Mouse (Mus musculus): Measurements from ENCODE around the gene Mrpl52.
A peak's percentile ranks its signal among the peaks of the same experiment; 100 is the strongest.

Gene Mrpl52

DNA sequence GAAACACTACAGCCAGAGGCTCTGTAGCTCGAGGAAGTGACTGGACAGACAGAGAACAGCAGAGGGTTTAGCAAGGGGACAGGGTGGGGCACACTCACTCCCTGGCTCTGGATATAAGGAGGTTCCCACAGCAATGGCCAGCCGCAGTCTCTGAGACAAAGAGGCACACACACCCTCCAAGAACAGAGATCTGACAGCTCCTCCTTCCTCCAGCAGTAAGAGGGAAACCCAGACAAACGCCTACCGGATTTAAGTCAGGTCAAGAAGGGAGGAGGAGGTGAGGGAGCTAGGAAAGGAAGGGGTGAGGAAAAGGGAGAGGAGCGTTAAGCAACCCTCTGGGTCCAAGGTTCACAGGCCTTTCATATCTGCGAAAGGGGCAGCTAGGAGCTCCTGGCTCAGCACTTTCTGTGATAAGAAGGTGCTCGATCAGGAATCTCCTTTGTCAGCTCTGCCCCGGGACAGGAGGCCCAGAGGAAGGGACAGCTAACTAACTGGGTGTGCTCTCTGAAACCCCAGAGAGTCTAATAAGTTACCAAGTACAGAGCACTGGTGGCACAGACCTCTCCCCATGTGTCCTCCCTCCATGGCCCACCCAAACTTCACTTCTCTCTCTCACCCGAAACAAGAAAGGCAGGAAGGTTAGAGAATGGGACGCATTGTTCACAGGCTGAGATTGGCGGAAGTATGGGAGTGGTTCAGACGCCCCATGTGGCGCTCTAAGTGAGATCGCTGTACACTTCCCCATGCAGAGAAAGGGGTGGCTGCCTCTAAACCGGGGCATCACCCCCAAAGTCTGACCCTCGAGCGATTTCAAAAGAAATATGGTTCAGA is 16.5 kb upstream of the Mrpl52 start:
- no peak for DNase-seq (ENCODE audit: extremely low read depth, insufficient read length, low spot score)

DNA sequence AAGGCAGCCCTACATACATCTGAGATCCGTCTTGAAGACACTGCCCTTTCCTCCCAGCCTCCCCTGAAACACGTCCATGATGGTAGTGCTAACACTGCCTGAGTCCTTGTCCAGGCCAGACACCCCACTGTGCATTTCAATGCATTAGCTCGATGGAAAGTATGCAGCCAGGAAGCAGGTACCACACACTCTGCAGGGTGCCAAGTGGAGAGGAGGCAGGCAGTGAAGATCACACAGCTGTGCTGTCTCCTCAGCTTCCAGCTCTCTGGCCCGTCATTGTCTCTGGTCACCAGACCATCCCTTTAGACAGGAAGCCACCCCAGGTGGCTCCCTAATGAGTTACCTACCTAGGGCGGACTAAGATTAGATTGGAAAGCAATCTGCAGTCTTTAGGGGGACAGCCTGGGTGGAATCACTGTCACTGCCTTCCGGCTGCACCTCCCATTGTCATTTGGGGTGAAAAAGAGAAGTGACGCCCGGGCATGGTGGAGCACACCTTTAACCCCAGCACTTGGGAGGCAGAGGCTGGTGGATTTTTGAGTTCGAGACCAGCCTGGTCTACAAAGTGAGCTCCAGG is 14.6 kb upstream of the Mrpl52 start:
- DNase-seq (ENCODE audit: extremely low read depth, insufficient read length, low spot score) = no peak

DNA sequence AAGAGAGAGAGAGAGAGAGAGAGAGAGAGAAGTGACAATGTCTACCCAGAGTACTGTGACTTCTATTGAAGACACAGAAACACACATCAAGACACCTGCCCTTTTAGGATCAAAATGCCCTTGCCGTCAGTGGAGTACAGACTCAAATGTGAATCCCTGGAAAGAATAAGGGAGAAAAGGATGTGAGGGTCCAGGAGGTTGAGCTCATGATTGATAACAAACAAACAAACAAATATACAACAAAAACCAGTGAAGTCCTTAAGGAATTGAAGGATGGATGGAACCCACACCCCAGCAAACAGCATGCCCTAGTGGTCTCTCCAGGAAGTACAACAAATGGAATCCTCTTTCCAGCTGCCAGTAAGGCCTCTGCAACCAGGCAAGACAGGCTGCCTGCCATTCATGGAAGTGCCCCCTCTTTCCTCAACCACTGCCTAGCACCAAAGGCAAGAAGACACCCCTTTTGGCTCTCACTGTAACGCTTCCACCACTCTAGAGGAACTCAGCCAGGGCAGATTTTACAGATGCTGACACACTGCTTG is 14.0 kb upstream of the Mrpl52 start:
- DNase-seq (ENCODE audit: extremely low read depth, insufficient read length, low spot score) = no peak

DNA sequence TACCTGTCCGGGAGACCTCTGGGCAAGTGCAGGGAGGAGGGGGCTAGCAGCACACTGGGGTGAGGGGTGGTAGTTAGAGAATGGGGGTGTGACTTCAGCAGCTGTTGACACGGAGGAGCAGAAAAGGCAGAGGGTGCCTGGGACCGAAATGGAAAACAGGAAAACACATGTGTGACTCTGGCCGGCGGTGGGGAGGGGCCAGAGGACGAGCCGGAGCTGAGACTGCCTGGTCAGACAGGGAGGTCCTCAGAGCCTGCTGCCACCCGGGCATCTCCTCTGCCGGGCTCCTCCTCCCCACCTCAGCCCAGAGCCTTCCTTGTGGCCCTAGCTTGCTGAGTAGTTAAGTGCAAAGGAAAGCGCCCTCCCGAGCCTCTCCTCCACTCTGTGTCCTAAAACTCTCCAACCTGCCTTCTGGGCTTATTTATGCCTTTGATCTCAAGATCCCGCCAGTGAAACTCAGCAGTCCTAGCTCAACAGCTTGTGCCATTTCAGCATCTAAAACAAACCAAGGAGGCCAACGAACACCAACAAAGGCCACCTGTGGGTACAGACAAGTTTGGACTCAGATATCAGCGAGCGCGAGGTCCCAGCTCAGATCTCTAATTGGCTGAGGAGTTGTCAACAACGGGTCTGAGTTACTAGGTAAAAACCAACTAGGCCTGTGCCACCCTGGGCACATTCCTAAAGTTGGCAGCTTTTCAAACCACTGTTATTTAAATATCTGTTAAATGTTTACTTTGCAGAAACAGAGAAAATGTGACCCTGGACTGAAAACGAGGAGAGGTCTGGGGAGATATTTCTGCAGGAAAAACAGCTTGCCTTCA is 12.6 kb upstream of the Mrpl52 start:
- peak; percentile 77 for DNase-seq (ENCODE audit: extremely low read depth, insufficient read length, low spot score)

DNA sequence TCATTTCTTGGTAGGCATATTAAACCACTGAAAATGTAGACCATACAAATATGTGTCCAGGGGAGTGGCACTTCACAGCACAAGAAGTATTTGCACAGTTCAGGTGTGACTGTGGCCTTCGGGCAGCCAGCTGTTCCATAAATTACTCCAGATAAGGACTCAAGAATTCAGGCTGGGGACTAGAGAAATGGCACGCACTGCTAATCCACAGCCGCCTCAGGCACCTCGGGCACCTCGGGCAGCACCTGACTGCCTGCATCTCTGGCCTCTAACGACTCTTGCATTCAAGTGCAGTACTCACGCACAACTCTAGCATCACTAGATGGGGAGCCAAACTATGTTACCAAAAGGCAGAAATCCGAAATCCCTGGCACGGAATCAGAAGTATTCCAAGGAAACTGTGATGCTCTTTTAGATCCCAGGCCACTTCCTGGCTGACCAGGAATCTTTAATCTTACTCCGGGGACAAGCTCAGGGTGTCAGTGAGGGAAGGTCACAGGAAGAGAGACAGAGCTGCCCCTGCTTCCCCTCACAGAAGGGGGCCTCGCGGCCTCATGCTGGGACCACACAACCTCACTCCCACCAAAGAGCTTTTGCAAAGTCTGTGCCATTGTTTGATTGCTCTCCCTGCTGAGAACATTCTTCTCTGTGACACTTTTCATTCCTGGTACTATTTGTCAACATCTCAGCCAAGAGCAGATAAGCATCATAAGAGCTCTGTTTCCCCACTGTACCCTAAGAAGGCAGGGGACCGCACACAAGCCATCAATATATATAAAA is 11.3 kb upstream of the Mrpl52 start:
- no peak for DNase-seq (ENCODE audit: extremely low read depth, insufficient read length, low spot score)

DNA sequence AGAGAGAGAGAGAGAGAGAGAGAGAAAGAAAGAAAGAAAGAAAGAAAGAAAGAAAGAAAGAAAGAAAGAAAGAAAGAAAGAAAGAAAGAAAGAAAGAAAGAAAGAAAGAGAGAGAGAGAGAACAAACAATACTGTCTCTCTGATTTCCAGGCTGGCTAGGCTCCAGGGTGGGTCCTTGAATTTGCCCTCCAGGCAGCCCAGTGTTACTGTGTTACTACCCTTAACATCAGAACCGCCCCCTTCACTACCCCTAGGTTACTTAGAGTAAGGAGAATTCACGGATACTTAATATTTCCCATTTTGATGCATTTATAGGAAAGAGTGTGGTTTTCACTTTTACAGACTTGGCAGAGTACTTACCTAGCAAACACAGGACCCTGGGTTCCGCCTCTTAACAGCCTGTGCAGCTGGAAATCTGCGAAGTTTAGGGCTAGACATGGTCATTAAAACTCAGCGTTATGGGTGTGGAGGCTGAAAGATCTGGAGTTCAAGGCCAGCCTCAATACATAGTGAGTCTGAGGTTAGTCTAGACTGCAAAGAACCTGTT is 10.4 kb upstream of the Mrpl52 start:
- no peak for DNase-seq (ENCODE audit: extremely low read depth, insufficient read length, low spot score)

DNA sequence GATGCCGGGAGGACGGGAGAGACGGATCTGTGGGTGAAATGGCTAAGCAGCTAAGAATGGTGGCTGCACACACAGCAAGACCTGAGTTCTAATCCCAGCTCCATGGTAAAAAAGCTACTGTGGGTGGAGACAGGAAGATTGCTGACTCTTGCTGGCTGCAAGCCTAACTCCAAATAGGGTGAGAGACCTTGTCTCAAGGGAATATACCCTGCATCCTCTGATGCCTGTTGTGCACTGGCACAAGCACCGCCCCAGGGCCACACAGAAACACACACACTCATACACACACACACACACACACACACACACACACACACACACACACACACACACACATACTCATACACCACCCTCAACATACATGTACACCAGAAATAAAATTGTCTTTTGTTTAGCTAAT is 9.9 kb upstream of the Mrpl52 start:
- DNase-seq (ENCODE audit: extremely low read depth, insufficient read length, low spot score) = no peak

DNA sequence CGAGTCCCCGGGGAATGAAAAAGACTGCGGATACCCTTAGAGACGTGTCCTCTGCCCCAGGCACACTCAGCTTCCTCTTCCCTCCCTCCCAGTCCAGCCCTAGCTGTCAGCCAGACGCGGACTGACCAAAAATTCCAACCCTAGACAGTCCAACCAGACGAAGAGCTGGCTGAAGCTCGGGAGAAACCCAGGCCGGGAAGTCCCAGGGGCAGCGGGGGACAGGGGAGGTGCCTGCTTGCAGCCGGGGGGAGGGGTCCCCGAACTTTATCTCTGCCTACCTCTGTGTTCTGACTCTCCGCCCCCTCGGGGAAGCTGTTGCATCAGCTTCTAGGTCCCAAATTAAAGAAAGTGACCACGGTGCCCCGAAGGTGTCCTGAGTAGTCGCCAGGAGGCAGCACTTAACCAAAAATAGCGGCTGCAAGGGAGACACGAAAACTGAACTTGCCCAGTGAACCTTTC is 9.1 kb upstream of the Mrpl52 start, which contains the start of gene Slc7a7:
Gene Slc7a7, minus strand, starts transcription at position 158 of the 459 bp plus-strand sequence.
- DNase-seq (ENCODE audit: extremely low read depth, insufficient read length, low spot score) = no peak

DNA sequence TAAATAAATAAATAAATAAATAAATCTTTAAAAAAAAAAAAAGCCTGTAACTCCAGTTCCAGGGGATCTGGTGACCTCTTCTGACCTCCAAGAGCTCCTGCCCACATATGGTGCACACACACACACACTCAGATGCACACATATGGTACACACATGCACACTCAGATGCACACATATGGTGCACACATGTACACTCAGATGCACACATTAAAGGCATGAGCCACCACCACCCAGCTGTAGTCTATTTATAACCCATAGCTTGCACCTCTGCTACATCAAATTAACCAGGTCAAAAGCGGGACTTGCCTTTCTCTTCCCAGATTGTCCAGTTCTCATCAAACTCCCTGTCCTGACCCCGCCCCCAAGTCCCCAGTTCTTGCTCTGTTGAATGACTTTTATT is 5.7 kb upstream of the Mrpl52 start:
- DNase-seq (ENCODE audit: extremely low read depth, insufficient read length, low spot score) = no peak

DNA sequence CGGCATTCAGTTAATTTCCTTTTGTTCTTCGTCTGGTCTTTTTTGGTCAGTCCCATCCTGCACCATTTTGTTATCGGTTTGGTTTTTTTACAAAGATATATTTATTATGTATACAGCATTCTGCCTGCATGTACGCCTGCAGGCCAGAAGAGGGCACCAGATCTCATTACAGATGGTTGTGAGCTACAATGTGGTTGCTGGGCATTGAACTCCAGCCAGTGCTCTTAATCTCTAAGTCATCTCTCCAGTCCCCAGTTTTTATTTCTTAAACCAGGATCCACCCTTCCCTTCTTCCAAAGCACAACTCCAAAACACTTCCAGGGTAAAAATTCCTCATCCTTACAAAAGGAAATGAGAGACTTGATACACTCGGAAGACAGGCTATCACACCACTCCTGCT is 3.3 kb upstream of the Mrpl52 start:
- DNase-seq (ENCODE audit: extremely low read depth, insufficient read length, low spot score) = no peak

DNA sequence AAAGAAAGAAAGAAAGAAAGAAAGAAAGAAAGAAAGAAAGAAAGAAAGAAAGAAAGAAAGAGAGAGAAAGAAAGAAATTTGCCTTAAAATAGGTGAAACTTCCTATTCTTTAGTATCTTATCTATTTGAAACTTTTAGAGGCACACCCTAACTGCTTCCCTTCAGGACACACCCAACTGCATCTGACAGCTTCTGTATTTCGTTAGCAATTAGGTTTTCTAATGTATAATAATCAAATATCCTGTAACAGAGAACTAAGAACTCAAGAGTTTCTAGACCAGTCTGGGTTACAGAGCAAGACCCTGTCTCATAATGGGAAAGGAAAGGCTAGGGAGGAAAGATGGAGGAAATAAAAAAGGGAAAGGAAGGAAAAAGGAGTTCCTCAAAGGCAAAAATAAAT is 2.1 kb upstream of the Mrpl52 start:
- DNase-seq (ENCODE audit: extremely low read depth, insufficient read length, low spot score) = no peak

DNA sequence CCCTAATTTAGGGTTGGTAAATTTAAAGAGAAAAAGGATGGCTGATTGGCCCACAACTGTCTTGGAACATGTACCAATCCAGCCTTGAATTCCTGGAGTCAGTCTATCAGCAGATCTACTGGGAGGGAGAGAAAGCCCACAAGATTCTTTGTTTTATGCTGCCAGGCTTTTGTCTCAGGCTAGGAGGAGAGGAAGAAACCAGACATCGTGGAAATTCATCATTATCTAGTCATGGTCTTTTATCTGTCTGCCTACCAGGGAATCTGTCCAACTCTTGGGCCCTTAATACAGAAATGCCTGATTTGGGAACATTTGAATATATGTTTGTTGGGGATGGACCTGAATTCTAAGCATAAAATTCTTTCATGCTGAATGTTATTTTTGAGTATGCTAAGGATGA is 1.2 kb upstream of the Mrpl52 start:
- no peak for DNase-seq (ENCODE audit: extremely low read depth, insufficient read length, low spot score)

DNA sequence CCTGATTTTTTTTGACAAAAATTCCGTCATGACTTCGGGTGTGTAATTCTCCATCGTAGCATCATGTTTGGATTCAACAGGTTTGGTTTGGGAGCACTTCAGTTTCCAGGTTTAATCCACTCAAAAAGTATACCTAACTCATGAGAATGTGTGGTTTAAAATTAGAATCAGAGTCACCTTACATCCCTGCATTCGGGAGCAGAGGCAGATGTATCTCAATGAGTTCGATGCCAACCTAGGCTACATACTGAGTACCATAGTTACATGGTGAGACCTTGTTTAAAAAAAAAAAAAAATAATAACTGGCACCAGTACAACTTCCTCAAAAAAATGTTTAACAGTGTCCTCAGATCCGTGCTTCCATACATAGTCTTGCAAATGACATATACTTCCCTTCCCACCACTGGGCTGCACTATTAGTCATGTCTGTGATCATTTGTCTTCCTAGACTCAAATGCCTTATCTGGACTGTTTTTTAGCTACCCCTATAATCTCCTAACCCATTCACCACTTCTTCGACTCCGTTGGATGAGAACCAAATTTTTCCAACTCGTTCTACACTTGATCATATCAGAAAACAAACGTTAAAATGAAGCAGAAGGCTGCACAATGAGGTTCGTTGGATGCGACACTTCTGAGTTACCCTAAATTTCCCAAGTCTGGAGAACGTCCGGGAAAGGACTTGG is 563 bp upstream of the Mrpl52 start:
- no peak for DNase-seq (ENCODE audit: extremely low read depth, insufficient read length, low spot score)

DNA sequence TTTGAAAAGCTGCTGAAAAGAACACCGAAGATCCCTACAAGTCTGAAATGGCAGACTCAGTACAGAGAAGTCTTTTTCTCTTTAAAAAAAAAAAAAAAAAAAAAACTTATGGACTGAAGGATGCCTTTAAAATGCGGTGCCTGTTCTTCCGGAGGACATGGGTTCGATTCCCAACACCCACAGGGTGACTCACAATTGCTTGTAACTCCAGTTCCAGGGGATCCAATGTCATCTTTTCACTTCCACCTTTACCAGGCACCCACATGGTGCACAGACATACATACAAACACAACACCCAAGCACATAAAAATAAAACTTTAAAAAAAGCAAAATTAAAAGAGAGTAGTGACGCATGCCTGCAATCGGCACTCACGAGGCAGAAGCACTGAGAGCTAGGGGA is 987 bp downstream of the Mrpl52 start:
- no peak for DNase-seq (ENCODE audit: extremely low read depth, insufficient read length, low spot score)

DNA sequence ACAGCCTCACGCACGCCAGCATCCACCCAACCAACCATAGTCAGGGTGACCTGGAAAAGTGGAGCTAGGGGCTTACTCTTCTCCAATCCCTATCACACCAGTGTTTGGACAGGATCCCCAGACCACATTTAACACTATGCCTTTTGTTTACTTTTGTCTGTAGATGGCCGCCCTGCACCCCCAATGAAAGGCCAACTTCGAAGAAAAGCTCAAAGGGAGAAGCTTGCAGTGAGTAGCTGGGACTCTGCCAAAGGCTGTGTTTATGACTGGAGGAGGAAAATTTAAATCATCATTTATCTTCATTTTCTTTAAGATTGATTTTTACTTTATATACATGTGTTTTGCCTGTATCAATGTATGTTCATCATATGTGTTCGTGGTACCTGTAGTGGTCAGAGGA is 1.7 kb downstream of the Mrpl52 start:
- no peak for DNase-seq (ENCODE audit: extremely low read depth, insufficient read length, low spot score)

DNA sequence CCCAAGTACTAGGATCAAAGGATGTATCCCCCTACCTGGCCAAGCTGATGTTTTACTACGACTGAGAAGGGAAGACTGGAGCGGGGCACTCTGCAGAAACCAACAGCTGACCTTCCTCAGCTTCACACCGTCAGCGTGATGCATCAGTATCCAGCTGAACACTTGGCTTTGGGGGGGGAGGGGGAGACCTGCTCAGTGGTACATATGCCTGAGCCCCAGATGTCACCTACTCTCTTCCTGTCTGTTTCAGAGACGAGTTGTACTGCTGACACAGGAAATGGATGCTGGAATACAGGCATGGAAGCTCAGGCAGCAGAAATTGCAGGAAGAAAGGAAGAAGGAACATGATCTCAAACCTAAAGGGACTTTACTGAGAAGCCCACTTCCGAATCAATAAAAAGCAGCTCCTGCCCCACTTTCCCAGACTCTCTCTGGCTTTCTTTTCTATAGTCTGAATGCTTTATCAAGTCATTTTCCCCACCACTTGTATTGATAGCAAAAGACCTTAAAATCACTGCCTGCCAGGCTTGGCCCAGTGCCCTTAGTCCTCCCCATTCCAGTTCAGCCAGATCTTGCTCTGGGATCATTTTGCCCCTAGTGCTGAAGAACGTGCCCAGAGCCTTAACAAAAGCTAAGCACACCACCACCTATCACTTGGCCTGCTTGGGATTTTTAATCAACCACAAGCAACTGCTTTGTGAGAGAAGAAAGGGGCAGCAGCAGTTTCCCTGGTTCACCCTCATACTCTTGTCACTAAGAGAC is 2.8 kb downstream of the Mrpl52 start:
- no peak for DNase-seq (ENCODE audit: extremely low read depth, insufficient read length, low spot score)

DNA sequence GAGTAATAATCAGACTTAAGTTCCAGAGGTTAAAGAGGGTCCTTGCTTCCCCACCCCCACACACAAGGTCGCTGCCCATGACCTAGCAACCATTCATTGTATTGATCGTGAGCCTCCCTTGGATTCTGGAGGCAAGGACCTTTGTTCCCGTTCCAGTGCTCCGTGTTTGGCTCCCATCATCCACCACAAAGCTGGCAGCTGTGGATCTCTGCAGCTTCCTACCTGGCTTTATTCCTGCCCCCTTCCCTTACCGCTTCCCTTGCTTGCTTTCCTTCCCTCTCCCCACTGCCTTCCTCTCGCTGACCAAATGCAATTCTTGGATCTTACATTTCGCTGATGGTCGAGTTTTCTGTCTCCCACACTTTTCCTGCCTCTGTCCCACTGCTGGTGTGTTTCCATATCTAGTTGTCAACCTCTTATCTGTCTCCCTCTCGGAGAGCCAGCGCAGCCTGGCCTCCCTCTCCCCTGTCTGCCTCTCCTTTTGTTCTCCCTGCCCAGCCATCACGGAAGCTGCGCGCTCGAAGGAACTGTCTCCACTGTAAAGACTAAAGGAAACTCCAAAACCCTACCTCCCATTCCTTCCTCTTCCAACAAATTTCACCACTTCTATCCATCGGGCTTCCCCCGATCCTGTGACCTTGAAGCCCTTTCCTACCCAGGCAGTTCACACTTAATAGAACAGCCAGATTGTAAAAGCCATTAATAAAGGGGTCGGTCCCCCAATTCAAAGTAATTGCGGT is 3.9 kb downstream of the Mrpl52 start:
- no peak for DNase-seq (ENCODE audit: extremely low read depth, insufficient read length, low spot score)
